Mouse (Mus musculus) left cerebral cortex, adult 11 months (tissue): ENCODE data around the gene Aebp1.
A peak's percentile ranks its signal among the peaks of the same experiment; 100 is the strongest.
"Not testable (repeated sequence)": the region's sequence is repeated elsewhere in the genome, so short reads cannot be mapped to it uniquely, and the experiment has no call there.

ENCODE experiments used
- DNase-seq: peaks from one replicate; pipeline ENCODE4 v3.0.0; 2022; ENCODE audit warnings: low spot score

The Aebp1 gene

GRCm38 (mm10) chr11:5855902-5856301 is 5.8 kb upstream of the Aebp1 start:
- DNase-seq: peak; percentile 53

- no peak for DNase-seq
Observed at GRCm38 (mm10) chr11:5856479-5857130, 5.1 kb upstream of the Aebp1 start.

GRCm38 (mm10) chr11:5858723-5859122 is 3.0 kb upstream of the Aebp1 start:
- DNase-seq: no peak

GRCm38 (mm10) chr11:5859883-5860550 is 1.7 kb upstream of the Aebp1 start:
- DNase-seq: no peak

GRCm38 (mm10) chr11:5860639-5861038 is 1.1 kb upstream of the Aebp1 start:
- no peak for DNase-seq

DNA sequence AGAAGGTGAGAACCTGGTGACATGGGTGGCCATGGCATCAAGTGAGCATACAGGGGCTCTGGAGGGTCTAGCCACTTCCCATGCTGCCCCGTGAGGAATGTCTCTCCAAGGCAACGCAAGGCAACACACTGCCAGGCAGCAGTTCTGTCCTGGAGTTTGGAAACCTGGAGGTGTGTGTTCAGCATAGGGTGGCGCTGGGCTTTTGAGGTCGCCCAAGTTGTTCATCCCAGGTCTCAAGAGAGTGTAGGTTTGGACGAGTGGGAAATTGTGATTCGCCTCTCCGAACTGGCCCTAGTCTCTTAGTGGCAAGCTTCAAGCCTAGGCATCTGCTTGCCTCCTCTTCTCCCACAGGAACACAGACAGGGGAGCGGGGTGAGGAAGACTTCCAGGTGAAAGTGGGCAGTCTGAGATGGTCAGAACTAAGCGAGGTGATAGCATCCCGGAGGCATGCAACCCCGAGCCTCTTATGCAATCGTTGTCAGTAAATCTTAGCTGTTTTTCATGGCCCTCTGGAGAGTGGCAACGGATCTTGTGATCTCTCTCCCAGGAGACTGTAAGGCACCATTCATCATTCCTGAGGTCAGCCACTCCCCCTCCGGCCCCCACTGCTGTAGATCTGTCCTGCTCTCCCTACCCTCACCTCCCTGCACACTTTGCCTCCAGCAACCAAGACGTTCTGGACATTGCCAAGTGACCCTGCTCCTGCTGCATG is 803 bp downstream of the Aebp1 start:
- no peak for DNase-seq

GRCm38 (mm10) chr11:5867196-5867595 is 5.4 kb downstream of the Aebp1 start:
- DNase-seq: no peak

DNA sequence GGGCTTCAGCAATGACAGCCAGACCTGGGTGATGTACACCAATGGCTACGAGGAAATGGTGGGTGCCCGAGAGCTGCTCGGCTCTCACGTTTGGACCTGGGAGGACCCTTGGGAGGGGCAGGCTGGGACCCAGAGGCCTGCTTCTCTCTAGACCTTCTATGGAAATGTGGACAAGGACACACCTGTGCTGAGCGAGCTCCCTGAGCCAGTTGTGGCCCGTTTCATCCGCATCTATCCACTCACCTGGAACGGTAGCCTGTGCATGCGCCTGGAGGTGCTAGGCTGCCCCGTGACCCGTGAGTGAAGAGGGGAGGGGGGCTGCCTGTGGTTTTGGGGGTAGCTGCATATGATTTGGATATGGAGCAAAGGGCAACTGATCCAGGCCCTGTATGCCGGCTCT is 6.6 kb downstream of the Aebp1 start:
- DNase-seq: no peak

DNA sequence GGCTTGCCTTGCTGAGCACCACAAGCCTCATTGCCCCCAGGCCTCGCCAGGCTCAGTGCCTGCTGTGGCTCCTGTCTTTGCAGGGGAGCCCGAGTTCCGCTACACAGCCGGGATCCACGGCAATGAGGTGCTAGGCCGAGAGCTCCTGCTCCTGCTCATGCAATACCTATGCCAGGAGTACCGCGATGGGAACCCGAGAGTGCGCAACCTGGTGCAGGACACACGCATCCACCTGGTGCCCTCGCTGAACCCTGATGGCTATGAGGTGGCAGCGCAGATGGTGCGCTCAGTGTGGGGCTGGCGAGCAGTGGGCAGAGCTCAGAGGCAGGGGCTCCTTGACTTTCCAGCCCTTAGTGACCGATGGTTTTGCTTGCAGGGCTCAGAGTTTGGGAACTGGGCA is 7.6 kb downstream of the Aebp1 start:
- DNase-seq: no peak

DNA sequence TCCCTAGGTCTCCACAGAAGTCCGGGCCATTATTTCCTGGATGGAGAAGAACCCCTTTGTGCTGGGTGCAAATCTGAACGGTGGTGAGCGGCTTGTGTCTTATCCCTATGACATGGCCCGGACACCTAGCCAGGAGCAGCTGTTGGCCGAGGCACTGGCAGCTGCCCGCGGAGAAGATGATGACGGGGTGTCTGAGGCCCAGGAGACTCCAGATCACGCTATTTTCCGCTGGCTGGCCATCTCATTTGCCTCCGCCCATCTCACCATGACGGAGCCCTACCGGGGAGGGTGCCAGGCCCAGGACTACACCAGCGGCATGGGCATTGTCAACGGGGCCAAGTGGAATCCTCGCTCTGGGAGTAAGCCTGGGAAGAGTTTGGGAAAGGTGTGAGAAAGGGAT is 8.3 kb downstream of the Aebp1 start:
- DNase-seq: no peak

GRCm38 (mm10) chr11:5872707-5873106 is 11.0 kb downstream of the Aebp1 start:
- DNase-seq: no peak

- no peak for DNase-seq
Observed at GRCm38 (mm10) chr11:5873192-5873591, 11.4 kb downstream of the Aebp1 start.

DNA sequence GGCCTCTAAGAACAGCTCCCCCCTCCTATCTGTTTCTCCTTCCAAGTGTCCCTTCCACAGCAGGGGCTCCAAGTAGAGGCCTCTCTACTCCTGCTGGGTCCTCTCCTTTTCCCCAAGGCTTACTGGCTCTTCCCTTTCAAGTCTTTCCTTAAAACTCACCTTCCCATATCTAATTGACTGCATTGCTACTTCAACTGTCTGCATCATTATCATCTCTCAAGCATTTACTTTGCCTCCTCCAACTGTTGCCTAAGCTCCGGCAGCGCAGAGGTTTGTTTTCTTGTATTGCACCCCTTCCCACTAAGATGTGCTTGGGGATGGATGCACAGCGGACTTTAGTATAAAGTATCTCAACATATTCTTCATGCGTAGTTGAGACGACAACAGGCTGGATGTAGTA is 15.7 kb downstream of the Aebp1 start:
- DNase-seq: no peak

DNA sequence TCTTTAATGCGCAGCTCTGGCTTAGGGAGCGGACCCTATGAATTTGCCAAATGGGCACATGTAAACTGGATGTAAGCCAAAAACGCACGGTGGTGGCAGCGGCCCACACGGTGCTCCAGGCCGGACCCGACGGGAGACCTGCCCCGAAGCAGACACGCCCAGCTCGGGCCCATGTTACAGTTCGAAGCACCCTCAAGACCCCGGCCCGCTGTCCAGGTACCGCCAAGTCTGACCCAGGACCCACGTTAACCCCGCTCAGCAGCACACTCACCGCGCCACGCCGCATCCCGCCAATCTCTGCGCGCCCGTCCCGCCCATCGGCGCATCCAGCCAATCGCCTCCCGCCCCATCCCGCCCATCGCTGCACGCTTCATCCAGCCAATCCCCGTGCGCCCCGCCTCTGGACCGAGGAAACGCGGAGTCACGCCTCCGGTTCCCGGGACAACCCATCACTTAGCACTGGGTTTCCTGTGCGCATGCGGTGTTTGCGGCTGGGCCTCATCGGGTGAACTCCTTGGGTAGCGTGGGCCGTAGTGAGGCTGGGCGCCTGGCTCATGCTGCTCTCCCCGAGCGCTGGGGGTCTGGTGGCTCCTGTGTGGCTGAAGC is 16.3 kb downstream of the Aebp1 start, which contains the start of gene Pold2:
Gene Pold2, minus strand, starts transcription at position 372 of the 606 bp plus-strand sequence.
- peak; percentile 94 for DNase-seq

GRCm38 (mm10) chr11:5878661-5879060 is 16.9 kb downstream of the Aebp1 start:
- no peak for DNase-seq

DNA sequence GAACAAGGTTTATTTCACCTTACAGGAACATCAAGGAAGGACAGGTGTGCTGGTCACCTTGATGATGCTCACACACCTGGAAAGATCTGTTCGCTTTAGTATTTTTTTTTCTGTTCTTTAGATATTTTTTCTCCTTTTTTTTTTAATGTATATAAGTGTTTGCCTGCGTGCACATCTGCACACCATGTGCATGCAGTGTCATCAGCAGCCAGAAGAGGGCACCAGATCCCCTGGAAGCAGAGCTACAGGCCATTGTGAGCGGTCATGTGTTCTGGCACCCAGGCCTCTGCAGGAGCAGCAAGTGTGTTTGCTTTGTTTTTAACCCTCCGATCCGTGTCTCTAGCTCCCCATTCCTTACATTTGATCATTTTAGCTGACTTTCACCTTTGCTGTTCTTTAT is 18.2 kb downstream of the Aebp1 start:
- DNase-seq: peak; percentile 45

GRCm38 (mm10) chr11:5882518-5882917 is 20.8 kb downstream of the Aebp1 start:
- DNase-seq: no peak

- DNase-seq: peak; percentile 33
Observed at GRCm38 (mm10) chr11:5886187-5886586, 24.4 kb downstream of the Aebp1 start.

DNA sequence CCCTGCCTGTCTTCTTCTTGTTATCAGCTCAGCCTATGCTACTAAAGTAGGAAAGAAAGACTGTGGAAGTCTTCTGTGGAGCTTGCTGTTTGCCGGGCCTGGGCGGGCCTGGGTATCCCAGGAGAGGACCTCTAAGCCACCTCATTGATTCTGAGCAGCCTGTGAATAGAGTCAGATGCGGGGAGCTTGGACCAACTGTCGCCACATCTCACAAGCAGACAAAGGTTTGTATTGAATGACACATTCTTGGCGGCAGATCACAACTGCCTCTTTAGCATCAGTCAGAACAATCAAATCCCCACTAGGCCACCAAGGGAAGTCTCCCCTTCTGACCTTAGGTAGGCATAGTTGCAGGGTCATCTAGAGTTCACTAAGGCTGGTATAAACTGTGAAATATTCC is 25.5 kb downstream of the Aebp1 start:
- DNase-seq: no peak

- DNase-seq: not testable (repeated sequence)
Observed at GRCm38 (mm10) chr11:5888563-5888962, 26.8 kb downstream of the Aebp1 start.

DNA sequence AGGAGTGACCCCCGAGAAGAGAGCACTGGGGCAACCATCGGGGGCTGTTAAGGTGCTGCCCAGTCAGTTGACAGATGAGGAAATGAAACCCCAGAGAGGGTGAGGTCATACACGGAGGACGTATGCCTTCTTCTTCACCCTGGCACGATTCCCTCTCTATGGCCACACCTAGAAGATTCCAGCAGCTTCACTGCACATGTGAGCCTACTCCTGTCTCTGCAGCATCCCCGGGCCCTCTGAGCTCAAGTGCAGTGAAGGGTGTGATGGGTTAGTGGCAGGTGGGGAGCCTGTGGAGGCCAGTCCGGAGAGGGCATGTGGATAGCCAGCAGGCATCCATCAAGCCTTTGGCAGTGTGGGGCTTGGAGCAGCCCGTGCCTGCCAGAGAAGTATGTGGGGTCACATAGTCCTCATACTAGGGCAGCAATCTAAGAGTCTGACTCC is 30.4 kb downstream of the Aebp1 start:
- DNase-seq: no peak

DNA sequence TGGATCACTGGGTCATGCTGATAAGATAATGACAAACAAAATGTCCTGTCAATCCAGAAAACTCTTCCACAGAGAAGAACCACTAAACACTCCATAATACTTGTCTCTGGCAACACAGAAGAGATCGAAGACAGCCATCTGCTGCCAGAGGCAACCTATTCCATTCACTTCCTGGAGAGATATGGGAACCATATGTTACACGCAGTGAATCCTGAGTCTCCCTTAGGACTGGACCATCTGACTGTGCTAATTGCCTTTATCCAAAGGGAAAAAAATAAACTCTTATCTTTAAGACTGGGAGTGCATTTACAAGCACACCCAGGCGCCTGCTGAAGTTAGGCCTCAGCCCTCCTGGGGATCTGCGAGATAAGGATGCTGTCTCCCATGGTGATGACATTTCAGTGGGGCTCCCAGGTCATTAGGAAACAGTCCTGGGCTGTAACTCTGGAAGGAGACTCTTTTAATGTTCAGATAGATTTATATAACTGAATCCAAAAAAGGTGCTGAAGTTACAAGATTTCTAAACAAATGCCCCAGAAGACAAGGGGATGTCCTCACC is 31.1 kb downstream of the Aebp1 start:
- no peak for DNase-seq
